Mouse (Mus musculus) heart, embryonic 15.5 days (tissue): ENCODE data around the gene Gmds. TPM values are rescaled to one million over a fixed set of nuclear protein-coding genes. Genes with fewer than 3 reads are reported as not detected.

Experiments used
- ATAC-seq: fragments of 200-750 bp; cut with Nextera tagmentation; replicated peaks from 2 replicates; pipeline ENCODE4 v1.8.0; 2017; ENCODE audit warnings: low read depth, moderate TSS enrichment; ENCODE audit not compliant: insufficient number of reproducible peaks, insufficient read depth, low FRiP score
- H3K27ac ChIP-seq: fragments of 300-500 bp; sonication (generic); 2 replicates; pipeline ENCODE4 v1.5.1; 2015; ENCODE audit warnings: mild to moderate bottlenecking, inconsistent platforms
- H3K27me3 ChIP-seq: fragments of 300-500 bp; sonication (generic); 2 replicates; pipeline ENCODE4 v1.6.1; 2015; ENCODE audit warnings: inconsistent platforms
- H3K36me3 ChIP-seq: fragments of 300-500 bp; sonication (generic); 2 replicates; pipeline ENCODE4 v1.6.1; 2015; ENCODE audit warnings: mild to moderate bottlenecking, inconsistent platforms
- H3K4me1 ChIP-seq: fragments of 300-500 bp; sonication (generic); replicated peaks from 2 replicates; pipeline ENCODE4 v1.6.1; 2015; ENCODE audit warnings: inconsistent platforms
- H3K4me2 ChIP-seq: fragments of 300-500 bp; sonication (generic); 2 replicates; pipeline ENCODE4 v1.6.1; 2015; ENCODE audit warnings: inconsistent platforms, mild to moderate bottlenecking, moderate library complexity
- H3K4me3 ChIP-seq: fragments of 300-500 bp; sonication (generic); 2 replicates; pipeline ENCODE4 v1.5.1; 2015; ENCODE audit warnings: mild to moderate bottlenecking, inconsistent platforms
- H3K9ac ChIP-seq: fragments of 300-500 bp; sonication (generic); 2 replicates; pipeline ENCODE4 v1.6.1; 2015; ENCODE audit warnings: mild to moderate bottlenecking, inconsistent platforms
- H3K9me3 ChIP-seq: fragments of 300-500 bp; sonication (generic); replicated peaks from 2 replicates; pipeline ENCODE4 v1.6.1; 2016; ENCODE audit warnings: inconsistent platforms
- WGBS: fragments of 180-500 bp; shearing (Covaris S2); methylation state at CpG from one replicate; pipeline ENCODE4 v1.1.7; 2015; ENCODE audit warnings: mixed read lengths; 5-methylcytosine and 5-hydroxymethylcytosine counted together
- polyA plus RNA-seq: library from polyadenylated mRNA; unstranded; fragments of >200 nt; fragmentation: Nextera tagmentation; extraction: Ambion mirVana; gene quantifications from 2 replicates; pipeline ENCODE4 v1.2.1, GENCODE M21; 2015

The Gmds gene
- polyA plus RNA-seq, 1 experiment from 2014 or later, result 19.4 TPM

DNA sequence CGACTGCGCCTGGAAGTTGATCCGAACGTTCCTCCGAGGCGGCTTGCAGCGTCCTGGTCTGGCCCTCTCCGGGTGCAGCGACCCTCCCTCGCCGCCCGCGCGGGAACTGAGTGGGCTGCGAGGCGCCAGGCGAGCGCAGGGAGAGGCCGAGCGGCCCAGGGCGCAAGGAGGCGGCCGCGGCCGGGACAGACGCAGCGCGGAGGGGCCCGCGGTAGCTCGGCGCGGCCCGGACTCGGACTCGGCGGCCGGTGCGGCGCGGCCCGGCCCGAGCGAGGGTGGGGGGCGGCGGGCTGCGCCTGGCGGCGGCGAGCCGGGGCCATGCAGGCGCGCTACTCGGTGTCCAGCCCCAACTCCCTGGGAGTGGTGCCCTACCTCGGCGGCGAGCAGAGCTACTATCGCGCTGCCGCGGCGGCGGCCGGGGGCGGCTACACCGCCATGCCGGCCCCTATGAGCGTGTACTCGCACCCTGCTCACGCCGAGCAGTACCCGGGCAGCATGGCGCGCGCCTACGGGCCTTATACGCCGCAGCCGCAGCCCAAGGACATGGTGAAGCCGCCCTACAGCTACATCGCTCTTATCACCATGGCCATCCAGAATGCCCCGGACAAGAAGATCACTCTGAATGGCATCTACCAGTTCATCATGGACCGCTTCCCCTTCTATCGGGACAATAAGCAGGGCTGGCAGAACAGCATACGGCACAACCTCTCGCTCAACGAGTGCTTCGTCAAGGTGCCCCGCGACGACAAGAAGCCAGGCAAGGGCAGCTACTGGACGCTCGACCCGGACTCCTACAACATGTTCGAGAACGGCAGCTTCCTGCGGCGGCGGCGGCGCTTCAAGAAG is 531.4 kb downstream of the Gmds start:
- Histone ChIP-seq H3K36me3 (no peaks in the 10 kb centered on the region), H3K27ac (peak overlapping the region; percentile 91), H3K4me3 (peak overlapping the region; percentile 65), H3K4me2 (peak overlapping the region; percentile 96), H3K27me3 (peaks cover 66% of the 10 kb centered on the region), H3K4me1 (peaks cover 41% of the 10 kb centered on the region), H3K9ac (peak overlapping the region; percentile 76), H3K9me3 (no peaks in the 10 kb centered on the region)
- under 1% methylated on average over 78 of the region's 101 CpGs for WGBS
- no peak; the same call in 1 of the 2 replicates for ATAC-seq

DNA sequence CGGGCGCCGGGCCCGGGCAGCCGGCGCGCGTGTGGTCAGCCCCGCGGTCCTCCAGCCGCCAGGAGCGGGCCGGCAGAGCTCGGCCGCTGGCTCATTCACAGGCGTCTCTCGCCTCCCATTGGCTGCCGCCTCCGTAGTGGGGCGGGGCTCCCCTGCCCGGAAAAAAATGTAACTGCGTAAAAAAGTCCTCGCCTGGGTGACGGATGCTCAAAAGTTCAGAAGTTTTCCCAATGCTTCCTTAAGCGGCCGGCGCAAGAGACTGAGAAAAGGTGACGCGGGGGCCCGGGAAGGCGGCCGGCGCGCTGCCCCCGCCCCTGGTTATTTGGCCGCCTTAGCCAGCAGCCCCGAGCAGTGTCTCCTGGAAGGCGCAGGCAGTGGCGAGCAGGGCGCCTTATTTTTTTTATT is 532.1 kb downstream of the Gmds start, which contains the start of gene Foxc1:
Foxc1 (plus strand) TSS at position 206 of the 405 bp plus-strand sequence.
- peak within 1 kb of the TSS; percentile 76 for H3K9ac ChIP-seq
- WGBS, result under 1% methylated on average over 38 of the region's 40 CpGs
- H3K27me3 ChIP-seq, result peaks cover 67% of the 10 kb centered on the region
- H3K4me2 ChIP-seq, result peak within 1 kb of the TSS; percentile 96
- H3K4me1 ChIP-seq, result peaks cover 48% of the 10 kb centered on the region
- peak within 1 kb of the TSS; percentile 91 for H3K27ac ChIP-seq
- H3K36me3 ChIP-seq, result no peaks in the 10 kb centered on the region
- H3K4me3 ChIP-seq, result peak within 1 kb of the TSS; percentile 65
- H3K9me3 ChIP-seq, result no peaks in the 10 kb centered on the region
- peak; percentile 91 for ATAC-seq

DNA sequence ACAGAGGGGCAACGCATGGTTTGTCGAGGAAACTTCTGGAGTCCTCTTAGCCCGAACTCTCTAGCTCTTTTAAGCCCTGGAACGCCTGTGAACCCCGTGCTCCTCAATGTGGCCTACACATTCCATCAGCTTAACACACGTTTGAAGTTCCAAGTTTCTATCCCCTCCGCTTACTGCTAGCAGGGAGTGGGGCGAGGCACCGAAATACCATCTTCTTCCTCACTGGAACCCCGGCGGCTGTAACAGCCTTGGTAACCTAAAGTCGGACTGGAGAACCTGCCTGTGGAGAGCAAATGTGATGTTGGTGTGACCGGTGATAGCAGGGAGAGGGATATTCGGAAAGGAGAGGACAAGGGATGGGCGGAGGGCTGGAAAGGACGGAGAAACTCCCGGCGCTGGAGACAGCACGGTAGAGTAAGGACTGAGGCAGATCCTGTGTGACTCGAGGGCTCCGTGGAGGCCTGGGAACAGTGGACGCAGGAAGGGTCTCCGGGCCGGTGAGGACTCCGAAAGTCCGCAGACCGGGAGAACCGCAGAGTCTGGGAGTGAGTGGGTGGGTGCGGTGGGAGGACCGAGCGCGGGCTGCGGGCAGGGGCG is 532.6 kb downstream of the Gmds start:
- Histone ChIP-seq H3K36me3 (no peaks in the 10 kb centered on the region), H3K4me2 (peak overlapping the region; percentile 96), H3K9ac (peak overlapping the region; percentile 55), H3K27ac (peak overlapping the region; percentile 69), H3K9me3 (no peaks in the 10 kb centered on the region), H3K4me3 (peak overlapping the region; percentile 65), H3K4me1 (peaks cover 50% of the 10 kb centered on the region), H3K27me3 (peaks cover 69% of the 10 kb centered on the region)
- 3% methylated on average over 33 of the region's 34 CpGs for WGBS
- ATAC-seq, result peak; percentile 20

DNA sequence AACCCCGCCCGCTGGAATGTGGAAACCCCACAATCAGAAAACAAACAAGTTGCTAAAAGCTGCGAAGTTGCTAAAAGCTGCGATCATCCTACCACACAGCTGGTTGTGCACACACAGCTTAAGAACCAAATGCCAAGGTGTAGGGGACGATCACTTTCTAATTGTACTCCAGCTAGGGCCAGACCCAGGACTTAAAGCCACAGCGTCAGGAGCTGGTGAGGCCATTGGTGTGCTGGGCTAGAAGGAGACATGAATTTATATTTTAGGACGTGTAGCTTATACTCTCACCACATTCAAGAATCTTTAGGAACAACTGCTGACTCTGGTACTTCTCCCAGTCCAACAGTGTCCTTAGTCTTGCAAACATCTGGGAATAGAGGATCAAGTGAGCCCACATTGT is 534.0 kb downstream of the Gmds start:
- Histone ChIP-seq H3K27ac (no peak overlapping the region), H3K27me3 (peaks cover 75% of the 10 kb centered on the region), H3K4me2 (no peak overlapping the region), H3K36me3 (no peaks in the 10 kb centered on the region), H3K4me3 (no peak overlapping the region), H3K9me3 (no peaks in the 10 kb centered on the region), H3K4me1 (peaks cover 48% of the 10 kb centered on the region), H3K9ac (no peak overlapping the region)
- no peak for ATAC-seq
- WGBS, result 21% methylated on average over 7 of the region's 7 CpGs

DNA sequence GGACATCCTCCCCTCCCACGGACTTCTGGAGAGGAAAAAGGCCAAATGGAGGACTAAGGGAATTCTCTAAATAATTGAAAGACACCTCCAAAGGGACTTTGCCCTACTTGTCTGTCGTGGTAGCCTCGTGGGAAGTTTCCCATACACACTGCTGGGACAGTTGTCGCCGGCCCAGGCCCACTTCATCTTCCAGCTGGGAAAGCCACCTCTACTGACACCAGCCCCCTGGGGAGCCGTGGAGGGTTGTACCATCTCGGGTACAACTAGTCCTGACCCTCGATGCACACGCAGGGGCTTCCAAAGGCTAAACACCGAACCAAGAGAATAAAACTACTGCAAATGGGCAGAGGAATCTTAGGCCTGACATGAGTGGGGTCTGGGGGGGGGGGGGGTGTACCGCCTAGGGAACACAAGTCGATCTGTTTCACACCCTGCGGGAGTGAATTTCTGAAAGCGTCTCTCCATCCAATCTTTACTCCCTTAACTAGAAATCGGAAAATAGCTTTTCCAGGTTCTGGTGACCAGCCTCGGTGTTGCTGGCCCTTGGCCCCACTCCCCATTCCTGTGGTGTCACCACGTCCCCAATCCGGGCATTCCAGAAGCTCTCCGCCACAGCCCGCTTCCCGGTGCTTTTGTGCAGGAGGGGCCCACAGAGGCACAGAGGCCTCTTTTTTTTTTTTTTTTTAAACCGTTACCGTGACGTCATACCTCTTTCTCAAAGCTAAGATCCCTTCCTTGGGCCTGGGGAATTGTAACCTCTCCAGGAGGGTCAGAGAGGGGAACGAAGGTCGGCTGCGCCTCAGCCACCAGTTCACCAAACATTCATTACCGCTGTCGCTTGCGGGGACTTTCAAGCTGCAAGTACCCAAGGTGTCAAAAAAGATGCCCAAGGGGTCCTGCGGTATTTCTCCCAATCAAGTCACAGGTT is 535.1 kb downstream of the Gmds start:
- Histone ChIP-seq H3K4me3 (no peak overlapping the region; the same call in 1 of the 2 replicates), H3K4me2 (peak overlapping the region; percentile 26), H3K27ac (no peak overlapping the region), H3K36me3 (no peaks in the 10 kb centered on the region), H3K9ac (no peak overlapping the region), H3K9me3 (no peaks in the 10 kb centered on the region), H3K4me1 (peaks cover 46% of the 10 kb centered on the region), H3K27me3 (peaks cover 83% of the 10 kb centered on the region)
- no peak for ATAC-seq
- 11% methylated on average over 31 of the region's 31 CpGs for WGBS

DNA sequence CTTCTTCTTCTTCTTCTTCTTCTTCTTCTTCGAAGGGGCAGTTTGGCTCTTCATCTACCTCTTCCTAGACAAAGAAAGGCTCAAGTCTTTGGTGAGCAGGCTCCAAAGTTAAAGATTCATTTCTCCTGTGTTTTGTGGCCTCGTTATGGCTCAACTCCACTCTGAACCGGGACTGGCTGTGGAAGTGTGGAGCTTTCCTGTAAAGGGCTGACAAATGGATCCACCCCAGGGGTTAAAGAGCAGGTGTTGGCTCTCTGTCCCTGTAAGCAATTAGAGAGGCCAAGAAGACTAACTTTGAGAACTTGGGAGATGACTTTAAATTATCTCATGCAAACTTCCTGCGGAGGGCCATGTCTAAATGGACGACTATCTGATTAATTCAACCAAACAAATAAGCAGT is 536.1 kb downstream of the Gmds start:
- Histone ChIP-seq H3K9ac (no peak overlapping the region), H3K4me3 (no peak overlapping the region), H3K4me1 (peaks cover 44% of the 10 kb centered on the region), H3K36me3 (no peaks in the 10 kb centered on the region), H3K27ac (no peak overlapping the region), H3K9me3 (no peaks in the 10 kb centered on the region), H3K27me3 (peaks cover 82% of the 10 kb centered on the region), H3K4me2 (no peak overlapping the region)
- WGBS, result 14% methylated on average over 5 of the region's 5 CpGs
- no peak for ATAC-seq

DNA sequence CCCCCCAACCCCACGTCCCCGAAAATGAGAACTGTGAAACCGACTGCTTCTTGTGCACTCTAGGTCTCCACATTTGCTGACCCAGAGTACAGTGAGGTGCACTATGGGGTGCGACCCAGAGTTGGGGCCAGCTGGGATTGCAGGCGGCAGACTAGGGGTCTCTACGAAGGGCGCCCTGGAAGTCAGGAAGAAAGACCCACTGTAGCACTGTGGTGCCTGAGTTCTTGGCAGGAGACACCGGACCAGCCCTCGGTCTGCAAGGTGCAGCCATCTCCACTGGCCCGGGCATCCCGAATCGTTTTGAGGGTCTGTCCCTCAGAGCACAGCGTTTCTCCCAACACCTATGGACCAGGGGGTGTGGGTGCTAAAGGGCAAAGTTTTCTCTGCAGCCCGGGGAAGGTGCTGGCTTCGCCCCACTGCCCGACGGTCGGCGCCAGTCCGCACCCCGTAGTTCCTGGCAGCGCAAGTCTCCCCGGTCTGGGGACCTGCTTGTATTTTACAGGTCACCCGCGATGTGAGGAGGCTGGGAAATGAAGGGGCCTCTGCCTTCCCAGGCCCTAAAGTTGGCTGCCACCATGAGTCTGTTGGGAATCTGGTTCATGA is 536.7 kb downstream of the Gmds start:
- peak overlapping the region; percentile 78 for H3K4me2 ChIP-seq
- peak overlapping the region; percentile 43 for H3K4me3 ChIP-seq
- no peak overlapping the region for H3K27ac ChIP-seq
- ATAC-seq, result no peak
- H3K36me3 ChIP-seq, result no peaks in the 10 kb centered on the region
- H3K27me3 ChIP-seq, result peaks cover 82% of the 10 kb centered on the region
- WGBS, result 10% methylated on average over 25 of the region's 25 CpGs
- peaks cover 41% of the 10 kb centered on the region for H3K4me1 ChIP-seq
- H3K9me3 ChIP-seq, result no peaks in the 10 kb centered on the region
- H3K9ac ChIP-seq, result 0 out of 2 replicates have a peak overlapping the region, but pooled peaks have one; percentile 19

DNA sequence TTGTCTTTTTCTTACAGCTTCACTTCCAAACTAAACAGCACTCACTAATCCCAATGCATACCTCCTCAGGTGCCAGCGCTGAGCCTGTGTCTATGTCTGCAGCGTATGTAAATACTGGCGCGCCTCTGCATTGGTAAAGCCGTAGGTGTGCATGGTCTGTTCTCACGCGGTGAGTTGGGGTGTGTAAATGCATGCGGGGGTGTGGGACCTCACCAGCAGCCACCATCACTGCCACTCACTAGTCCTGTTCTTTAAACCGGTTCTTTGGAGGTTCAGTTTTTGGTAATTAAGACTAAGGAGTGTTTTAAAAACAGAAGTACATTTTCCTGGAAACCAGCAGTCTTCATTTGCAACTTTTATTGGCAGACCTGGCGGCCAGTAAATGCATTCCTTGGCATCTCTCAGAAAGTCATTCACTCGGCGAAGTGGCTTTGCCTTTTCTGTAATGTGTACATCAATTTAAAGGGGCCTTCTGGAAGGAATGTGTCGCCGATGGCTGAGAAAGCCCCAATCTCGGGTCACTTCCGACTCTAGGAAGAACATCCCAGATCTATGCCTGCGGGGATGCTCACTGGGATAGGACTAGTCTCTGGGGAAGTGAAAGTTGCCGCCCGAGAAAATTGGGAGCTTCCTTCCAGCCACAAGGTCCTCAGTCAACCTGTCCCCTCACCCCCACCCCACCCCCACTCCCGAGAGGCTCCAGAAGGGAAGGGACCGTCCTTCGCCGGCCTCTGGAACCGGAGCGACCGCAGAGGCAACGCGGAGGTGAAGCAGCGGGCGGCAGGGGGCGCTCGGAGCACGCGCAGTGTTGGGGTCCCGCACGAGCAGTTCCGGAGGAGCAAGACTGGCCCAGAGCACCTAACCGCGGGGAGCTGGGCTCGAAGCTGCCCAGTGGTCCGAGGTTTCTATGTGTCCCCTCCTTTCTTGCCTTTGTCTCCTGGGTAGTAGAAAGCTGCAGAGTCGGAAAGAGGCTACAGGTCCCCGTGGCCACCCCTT is 537.7 kb downstream of the Gmds start:
- 4% methylated on average over 43 of the region's 43 CpGs for WGBS
- peaks cover 36% of the 10 kb centered on the region for H3K4me1 ChIP-seq
- ATAC-seq, result peak; percentile 75

DNA sequence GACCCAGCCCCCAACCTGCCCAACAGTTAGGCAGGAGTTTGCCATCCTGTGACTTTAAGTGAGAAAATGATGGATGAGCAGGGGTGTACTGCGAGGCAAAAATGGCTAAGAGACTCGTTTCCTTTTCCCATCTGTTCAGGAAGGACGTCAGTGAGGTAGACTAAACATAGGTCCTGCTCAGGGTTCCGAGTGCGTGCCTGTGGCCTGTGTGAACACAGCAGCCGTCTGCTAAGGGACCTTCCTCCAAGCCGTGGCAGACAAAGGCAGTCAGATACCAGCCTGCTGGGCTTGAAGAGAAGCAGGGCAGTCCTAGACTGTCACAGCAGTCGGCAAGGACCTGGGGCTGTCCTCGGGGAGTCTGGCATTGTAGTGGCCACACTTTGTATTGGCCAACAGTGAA is 540.5 kb downstream of the Gmds start:
- ATAC-seq, result no peak
- Histone ChIP-seq H3K27ac (no peak overlapping the region), H3K9me3 (no peaks in the 10 kb centered on the region), H3K4me1 (peaks cover 23% of the 10 kb centered on the region), H3K4me3 (no peak overlapping the region), H3K27me3 (peaks cover 66% of the 10 kb centered on the region), H3K36me3 (no peaks in the 10 kb centered on the region), H3K9ac (no peak overlapping the region), H3K4me2 (peak overlapping the region; percentile 37)
- 12% methylated on average over 9 of the region's 9 CpGs for WGBS

More for the DNA sequence above, 537.7 kb downstream of the Gmds start:
- H3K4me2 ChIP-seq, result peak overlapping the region; percentile 78
- H3K9me3 ChIP-seq, result no peaks in the 10 kb centered on the region
- no peak overlapping the region for H3K27ac ChIP-seq
- no peaks in the 10 kb centered on the region for H3K36me3 ChIP-seq
- peak overlapping the region; percentile 43 for H3K4me3 ChIP-seq
- 0 out of 2 replicates have a peak overlapping the region, but pooled peaks have one; percentile 19 for H3K9ac ChIP-seq
- H3K27me3 ChIP-seq, result peaks cover 83% of the 10 kb centered on the region

DNA sequence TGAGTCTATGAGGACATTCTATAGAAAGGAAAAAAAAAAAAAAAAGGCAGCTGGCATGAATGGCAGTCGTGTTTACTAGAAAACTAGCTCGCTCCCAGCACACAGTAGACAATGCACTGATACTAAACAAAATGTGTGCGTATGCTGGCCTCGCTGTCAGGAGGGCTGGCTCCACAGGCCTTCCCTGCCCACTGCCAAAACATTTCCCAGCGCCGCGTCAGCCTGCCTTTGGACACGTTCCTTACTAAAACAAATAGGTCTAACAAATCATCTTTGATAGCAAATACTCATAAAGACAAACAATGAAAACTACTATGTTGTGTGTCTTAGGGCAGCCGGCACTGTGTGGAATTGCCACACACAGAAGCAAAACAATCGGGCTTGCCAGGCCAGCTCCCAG is 541.2 kb downstream of the Gmds start:
- Histone ChIP-seq H3K9ac (no peak overlapping the region), H3K4me3 (no peak overlapping the region), H3K27ac (no peak overlapping the region), H3K4me2 (peak overlapping the region; percentile 37), H3K4me1 (peaks cover 23% of the 10 kb centered on the region), H3K9me3 (no peaks in the 10 kb centered on the region), H3K36me3 (no peaks in the 10 kb centered on the region), H3K27me3 (peaks cover 63% of the 10 kb centered on the region)
- no peak for ATAC-seq
- 55% methylated on average over 10 of the region's 10 CpGs for whole genome bisulfite sequencing
